Mouse (Mus musculus): ENCODE data around the gene Ublcp1.

GRCm38 (mm10) chr11:44485089-44485736 is 14.9 kb upstream of the Ublcp1 start:
- TF ChIP-seq CTCF (IDR thresholded peaks at IDR 0.05; ENCODE audit: control insufficient read depth, insufficient read depth, low read length) (no peak), POLR2A (IDR thresholded peaks at IDR 0.05; ENCODE audit: borderline replicate concordance, control insufficient read depth, low read depth, low read length) (no peak)

Measured in bone marrow, adult 2 months (tissue).